Mouse (Mus musculus) frontal cortex, adult (tissue): ENCODE results near the gene Olfr118.
"Not testable (repeated sequence)": the region's sequence is repeated elsewhere in the genome, so short reads cannot be mapped to it uniquely, and the experiment has no call there.

Experiments
- ATAC-seq: cut with Nextera tagmentation; 2 replicates; pipeline ENCODE4 v1.9.2; 2017; ENCODE audit warnings: mild to moderate bottlenecking, moderate library complexity, mixed read lengths; ENCODE audit not compliant: low TSS enrichment

The Olfr118 gene

DNA sequence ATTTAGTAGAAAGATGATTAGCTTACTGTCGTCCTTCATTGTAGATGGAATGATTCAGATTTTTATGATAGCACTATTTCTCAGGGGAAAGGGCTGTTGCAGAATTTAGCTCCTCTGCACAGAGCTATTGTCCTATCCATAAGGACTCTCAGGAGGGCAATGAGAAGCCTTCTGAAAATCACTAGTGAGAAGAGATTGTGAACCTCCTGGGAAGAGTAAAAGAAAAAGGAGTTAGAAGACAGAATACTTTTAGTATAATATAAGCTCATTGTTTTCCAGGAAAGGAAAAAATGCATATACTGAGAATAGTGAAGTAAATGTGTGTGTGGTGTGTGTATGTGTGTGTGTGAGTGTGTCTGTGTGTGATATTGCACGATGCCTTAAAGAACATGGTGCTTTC, at the start of gene Olfr118:
TSS of gene Olfr118 (plus strand) at position 301 of the 400 bp plus-strand sequence.
- ATAC-seq = no peak

DNA sequence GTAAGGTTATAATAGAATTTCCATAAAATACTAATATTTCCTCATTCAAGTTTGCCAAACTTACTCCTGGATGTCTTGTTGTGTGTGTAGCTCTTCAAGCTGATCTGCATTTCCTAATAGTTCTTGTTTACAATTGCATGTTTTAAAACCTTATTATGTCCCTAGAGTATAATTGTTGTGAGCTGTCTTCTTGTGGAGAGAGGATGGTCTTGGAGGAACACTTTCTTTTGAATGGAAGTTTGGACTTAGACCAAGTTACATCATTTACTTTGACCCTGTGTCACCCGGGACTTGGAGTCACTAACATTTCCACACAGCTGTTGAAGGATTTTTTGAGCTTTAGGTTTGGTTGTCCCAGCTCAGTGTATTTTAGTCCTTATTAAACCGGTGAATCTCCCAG, 39.8 kb upstream of the Olfr118 start, which contains the start of the genes Olfr115 and Olfr116:
TSS of gene Olfr115 (minus strand) at position 101 of the 400 bp plus-strand sequence.
TSS of gene Olfr116 (minus strand) at position 191 of the 400 bp plus-strand sequence.
- ATAC-seq = no peak

GRCm38 (mm10) chr17:37663682-37664081, 3.1 kb upstream of the Olfr118 start, which contains the start of gene Olfr117:
Gene Olfr117, minus strand, starts transcription at chr17:37663782.
- no peak for ATAC-seq

DNA sequence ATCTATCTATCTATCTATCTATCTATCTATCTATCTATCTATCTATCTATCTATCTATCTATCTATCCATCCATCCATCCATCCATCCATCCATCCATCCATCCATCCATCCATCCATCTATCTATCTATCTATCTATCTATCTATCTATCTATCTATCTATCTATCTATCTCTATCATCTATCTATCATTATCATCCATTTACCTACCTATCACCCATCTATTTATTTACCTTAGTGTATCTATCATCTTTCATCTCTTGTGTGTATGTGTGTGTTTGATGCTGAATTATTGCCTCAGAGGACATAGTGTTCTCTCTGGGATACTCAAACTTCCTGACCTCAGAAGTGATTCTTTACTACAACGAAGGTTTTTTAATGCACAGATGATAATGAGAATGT, 29.5 kb downstream of the Olfr118 start, which contains the start of gene Olfr119:
TSS of gene Olfr119 (plus strand) at position 301 of the 400 bp plus-strand sequence.
- ATAC-seq = not testable (repeated sequence)

DNA sequence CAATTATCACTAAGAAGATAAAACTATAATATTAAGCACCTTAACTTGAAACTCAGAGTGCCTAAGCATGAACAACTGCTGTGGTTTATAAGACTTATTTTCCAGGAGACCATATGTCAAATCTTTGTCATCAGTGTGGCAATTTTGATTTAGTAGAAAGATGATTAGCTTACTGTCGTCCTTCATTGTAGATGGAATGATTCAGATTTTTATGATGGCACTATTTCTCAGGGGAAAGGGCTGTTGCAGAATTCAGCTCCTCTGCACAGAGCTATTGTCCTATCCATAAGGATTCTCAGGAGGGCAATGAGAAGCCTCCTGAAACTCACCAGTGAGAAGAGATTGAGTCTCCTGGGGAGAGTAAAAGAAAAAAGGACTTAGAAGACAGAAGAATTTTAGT, 54.7 kb downstream of the Olfr118 start, which contains the start of gene Olfr120:
TSS of gene Olfr120 (plus strand) at position 301 of the 400 bp plus-strand sequence.
- ATAC-seq = no peak
